Mouse (Mus musculus): ENCODE results near the gene Ccdc146. TPM values are rescaled to one million over a fixed set of nuclear protein-coding genes. Genes with fewer than 3 reads are reported as not detected.
"Not testable (repeated sequence)": the region's sequence is repeated elsewhere in the genome, so short reads cannot be mapped to it uniquely, and the experiment has no call there.

Gene Ccdc146
- polyA plus RNA-seq, 1 experiment from 2014 or later: 0.36 TPM

- no peak overlapping the region for H3K4me2 ChIP-seq (ENCODE audit: low read depth, low read length, severe bottlenecking)
- ATAC-seq (replicated peaks; ENCODE audit: low FRiP score) (no peak), DNase-seq (ENCODE audit: low spot score) (no peak)
- 0 out of 2 replicates have a peak, but pooled peaks cover 3% of the 10 kb centered on the region for H3K4me1 ChIP-seq (replicated peaks; ENCODE audit: control insufficient read depth, insufficient read depth, low read length)
- H3K27ac ChIP-seq (ENCODE audit: low read depth, low read length): no peak overlapping the region
- no peaks in the 10 kb centered on the region for H3K9me3 ChIP-seq (ENCODE audit: control insufficient read depth, low read length)
- no peak overlapping the region for H3K9ac ChIP-seq (ENCODE audit: low read length)
- no peaks in the 10 kb centered on the region for H3K27me3 ChIP-seq (ENCODE audit: control insufficient read depth, insufficient read depth, low read length)
- no peaks in the 10 kb centered on the region for H3K36me3 ChIP-seq (ENCODE audit: control insufficient read depth, insufficient read depth, low read length)
- no peak overlapping the region for H3K4me3 ChIP-seq (ENCODE audit: low read depth, low read length)
- WGBS: 89% methylated on average over 5 of the region's 5 CpGs
These were observed 54.1 kb downstream of the Ccdc146 start for GRCm38 (mm10) chr5:21370218-21370947.

- no peak overlapping the region for H3K4me3 ChIP-seq (ENCODE audit: low read depth, low read length)
- no peak overlapping the region for H3K4me2 ChIP-seq (ENCODE audit: low read depth, low read length, severe bottlenecking)
- H3K4me1 ChIP-seq (replicated peaks; ENCODE audit: control insufficient read depth, insufficient read depth, low read length): 0 out of 2 replicates have a peak, but pooled peaks cover 3% of the 10 kb centered on the region
- H3K27ac ChIP-seq (ENCODE audit: low read depth, low read length): 0 out of 2 replicates have a peak overlapping the region, but pooled peaks have one; percentile 12
- no peaks in the 10 kb centered on the region for H3K36me3 ChIP-seq (ENCODE audit: control insufficient read depth, insufficient read depth, low read length)
- H3K27me3 ChIP-seq (ENCODE audit: control insufficient read depth, insufficient read depth, low read length): no peaks in the 10 kb centered on the region
- ATAC-seq (replicated peaks; ENCODE audit: low FRiP score): peak; percentile 51; the same call in 1 of the 2 replicates
- no peaks in the 10 kb centered on the region for H3K9me3 ChIP-seq (ENCODE audit: control insufficient read depth, low read length)
- DNase-seq (ENCODE audit: low spot score): no peak
- WGBS: 9% methylated on average over 2 of the region's 2 CpGs
- no peak overlapping the region for H3K9ac ChIP-seq (ENCODE audit: low read length)
These were observed 57.0 kb downstream of the Ccdc146 start for GRCm38 (mm10) chr5:21367514-21367913.

- H3K36me3 ChIP-seq (ENCODE audit: control insufficient read depth, insufficient read depth, low read length): no peaks in the 10 kb centered on the region
- no peak overlapping the region for H3K4me3 ChIP-seq (ENCODE audit: low read depth, low read length)
- DNase-seq (ENCODE audit: low spot score) (no peak), ATAC-seq (replicated peaks; ENCODE audit: low FRiP score) (no peak)
- no peak overlapping the region for H3K9ac ChIP-seq (ENCODE audit: low read length)
- H3K9me3 ChIP-seq (ENCODE audit: control insufficient read depth, low read length): no peaks in the 10 kb centered on the region
- no peaks in the 10 kb centered on the region for H3K27me3 ChIP-seq (ENCODE audit: control insufficient read depth, insufficient read depth, low read length)
- WGBS: 57% methylated on average over 4 of the region's 4 CpGs
- H3K27ac ChIP-seq (ENCODE audit: low read depth, low read length): no peak overlapping the region
- no peak overlapping the region for H3K4me2 ChIP-seq (ENCODE audit: low read depth, low read length, severe bottlenecking)
- 0 out of 2 replicates have a peak, but pooled peaks cover 3% of the 10 kb centered on the region for H3K4me1 ChIP-seq (replicated peaks; ENCODE audit: control insufficient read depth, insufficient read depth, low read length)
These were observed 58.0 kb downstream of the Ccdc146 start for GRCm38 (mm10) chr5:21366338-21367053.

GRCm38 (mm10) chr5:21363343-21363742, 61.1 kb downstream of the Ccdc146 start:
- 88% methylated on average over 3 of the region's 3 CpGs for WGBS
- H3K27ac ChIP-seq (ENCODE audit: low read depth, low read length): no peak overlapping the region
- no peak overlapping the region for H3K4me2 ChIP-seq (ENCODE audit: low read depth, low read length, severe bottlenecking)
- H3K9ac ChIP-seq (ENCODE audit: low read length): no peak overlapping the region
- no peak overlapping the region for H3K4me3 ChIP-seq (ENCODE audit: low read depth, low read length)
- DNase-seq (ENCODE audit: low spot score) (no peak), ATAC-seq (replicated peaks; ENCODE audit: low FRiP score) (no peak)
- H3K4me1 ChIP-seq (replicated peaks; ENCODE audit: control insufficient read depth, insufficient read depth, low read length): 0 out of 2 replicates have a peak, but pooled peaks cover 3% of the 10 kb centered on the region
- no peaks in the 10 kb centered on the region for H3K36me3 ChIP-seq (ENCODE audit: control insufficient read depth, insufficient read depth, low read length)
- H3K9me3 ChIP-seq (ENCODE audit: control insufficient read depth, low read length): no peaks in the 10 kb centered on the region
- H3K27me3 ChIP-seq (ENCODE audit: control insufficient read depth, insufficient read depth, low read length): no peaks in the 10 kb centered on the region

- no peaks in the 10 kb centered on the region for H3K4me1 ChIP-seq (replicated peaks; ENCODE audit: control insufficient read depth, insufficient read depth, low read length)
- H3K36me3 ChIP-seq (ENCODE audit: control insufficient read depth, insufficient read depth, low read length): no peaks in the 10 kb centered on the region
- H3K9me3 ChIP-seq (ENCODE audit: control insufficient read depth, low read length): no peaks in the 10 kb centered on the region
- H3K9ac ChIP-seq (ENCODE audit: low read length): no peak overlapping the region
- no peak overlapping the region for H3K27ac ChIP-seq (ENCODE audit: low read depth, low read length)
- ATAC-seq (replicated peaks; ENCODE audit: low FRiP score): no peak
- WGBS: 87% methylated on average over 3 of the region's 3 CpGs
- no peaks in the 10 kb centered on the region for H3K27me3 ChIP-seq (ENCODE audit: control insufficient read depth, insufficient read depth, low read length)
- H3K4me2 ChIP-seq (ENCODE audit: low read depth, low read length, severe bottlenecking): no peak overlapping the region
- no peak overlapping the region for H3K4me3 ChIP-seq (ENCODE audit: low read depth, low read length)
- no peak for DNase-seq (ENCODE audit: low spot score)
These were observed 65.8 kb downstream of the Ccdc146 start for GRCm38 (mm10) chr5:21358648-21359047.

GRCm38 (mm10) chr5:21351678-21352077, 72.8 kb downstream of the Ccdc146 start:
- Histone ChIP-seq H3K9ac (ENCODE audit: low read length) (no peak overlapping the region), H3K36me3 (ENCODE audit: control insufficient read depth, insufficient read depth, low read length) (no peaks in the 10 kb centered on the region), H3K4me2 (ENCODE audit: low read depth, low read length, severe bottlenecking) (no peak overlapping the region), H3K9me3 (ENCODE audit: control insufficient read depth, low read length) (no peaks in the 10 kb centered on the region), H3K4me3 (ENCODE audit: low read depth, low read length) (no peak overlapping the region), H3K4me1 (replicated peaks; ENCODE audit: control insufficient read depth, insufficient read depth, low read length) (no peaks in the 10 kb centered on the region), H3K27ac (ENCODE audit: low read depth, low read length) (no peak overlapping the region), H3K27me3 (ENCODE audit: control insufficient read depth, insufficient read depth, low read length) (no peaks in the 10 kb centered on the region)
- DNase-seq (ENCODE audit: low spot score) (no peak), ATAC-seq (replicated peaks; ENCODE audit: low FRiP score) (no peak)

- DNase-seq (ENCODE audit: low spot score) (no peak), ATAC-seq (replicated peaks; ENCODE audit: low FRiP score) (no peak)
- no peaks in the 10 kb centered on the region for H3K27me3 ChIP-seq (ENCODE audit: control insufficient read depth, insufficient read depth, low read length)
- H3K4me1 ChIP-seq (replicated peaks; ENCODE audit: control insufficient read depth, insufficient read depth, low read length): no peaks in the 10 kb centered on the region
- H3K27ac ChIP-seq (ENCODE audit: low read depth, low read length): no peak overlapping the region
- H3K4me2 ChIP-seq (ENCODE audit: low read depth, low read length, severe bottlenecking): no peak overlapping the region
- no peak overlapping the region for H3K9ac ChIP-seq (ENCODE audit: low read length)
- no peak overlapping the region for H3K4me3 ChIP-seq (ENCODE audit: low read depth, low read length)
- H3K36me3 ChIP-seq (ENCODE audit: control insufficient read depth, insufficient read depth, low read length): no peaks in the 10 kb centered on the region
- WGBS: 92% methylated on average over 7 of the region's 7 CpGs
- H3K9me3 ChIP-seq (ENCODE audit: control insufficient read depth, low read length): no peaks in the 10 kb centered on the region
These were observed 76.1 kb downstream of the Ccdc146 start for GRCm38 (mm10) chr5:21348366-21348765.

GRCm38 (mm10) chr5:21342265-21342664, 82.2 kb downstream of the Ccdc146 start:
- not testable (repeated sequence) for H3K9me3 ChIP-seq (ENCODE audit: control insufficient read depth, low read length); H3K4me1 ChIP-seq (replicated peaks; ENCODE audit: control insufficient read depth, insufficient read depth, low read length); H3K4me2 ChIP-seq (ENCODE audit: low read depth, low read length, severe bottlenecking); H3K4me3 ChIP-seq (ENCODE audit: low read depth, low read length); H3K27me3 ChIP-seq (ENCODE audit: control insufficient read depth, insufficient read depth, low read length); DNase-seq (ENCODE audit: low spot score); H3K9ac ChIP-seq (ENCODE audit: low read length); H3K36me3 ChIP-seq (ENCODE audit: control insufficient read depth, insufficient read depth, low read length); H3K27ac ChIP-seq (ENCODE audit: low read depth, low read length); ATAC-seq (replicated peaks; ENCODE audit: low FRiP score)
